Mouse (Mus musculus): ENCODE measurements around the gene Olfr1511. TPM values are rescaled to one million over a fixed set of nuclear protein-coding genes. Genes with fewer than 3 reads are reported as not detected.
"Not testable (repeated sequence)": the region's sequence is repeated elsewhere in the genome, so short reads cannot be mapped to it uniquely, and the experiment has no call there.

Gene Olfr1511
- total and polyA plus RNA-seq, 3 experiments: not detected

- Histone ChIP-seq H3K9ac (ENCODE audit: insufficient read depth, low read depth) (no peak within 1 kb of the TSS), H3K27me3 (replicated peaks) (no peaks in the 10 kb centered on the region), H3K4me3 (replicated peaks in 1 of 3; ENCODE audit: low read depth in 2 of 3, low read length in 2 of 3, poor library complexity in 1 of 3) (no peak within 1 kb of the TSS), H3K36me3 (replicated peaks in 1 of 2; ENCODE audit: control insufficient read depth in 1 of 2, insufficient read depth in 1 of 2, low read length in 1 of 2) (no peaks in the 10 kb centered on the region), H3K9me3 (replicated peaks; ENCODE audit: low read length) (no peaks in the 10 kb centered on the region), H3K4me1 (ENCODE audit: control insufficient read depth in 1 of 2, insufficient read depth in 2 of 2) (peaks cover 0 to 2% of the 10 kb centered on the region in 2 experiments; a peak in 1 of 4 replicates), H3K27ac (ENCODE audit: insufficient read depth, low read depth) (no peak within 1 kb of the TSS), H3K79me2 (replicated peaks; ENCODE audit: control insufficient read depth, extremely low read depth, insufficient read depth, poor library complexity, severe bottlenecking) (no peaks in the 10 kb centered on the region), H3K4me2 (ENCODE audit: insufficient read depth, low read depth, poor library complexity, severe bottlenecking) (no peak within 1 kb of the TSS)
- TF ChIP-seq GABPA (IDR thresholded peaks at IDR 0.05; ENCODE audit: insufficient replicate concordance, low read depth, low read length) (no peak), CHD2 (IDR thresholded peaks at IDR 0.05; ENCODE audit: low read length) (no peak), ZMIZ1 (IDR thresholded peaks at IDR 0.05; ENCODE audit: low read depth, low read length) (no peak), MAFK (IDR thresholded peaks at IDR 0.05; ENCODE audit: insufficient replicate concordance, low read length) (no peak), CHD1 (IDR thresholded peaks at IDR 0.05; ENCODE audit: low read depth, low read length) (no peak), NRF1 (IDR thresholded peaks at IDR 0.05; ENCODE audit: low read depth, low read length) (no peak), KAT2A (IDR thresholded peaks at IDR 0.05; ENCODE audit: insufficient replicate concordance, low read length) (no peak), MAZ (IDR thresholded peaks at IDR 0.05; ENCODE audit: low read depth, low read length) (no peak), HCFC1 (IDR thresholded peaks at IDR 0.05; ENCODE audit: low read depth, low read length) (no peak), TCF12 (IDR thresholded peaks at IDR 0.05; ENCODE audit: low read depth, low read length) (no peak), EP300 (IDR thresholded peaks at IDR 0.05; ENCODE audit: low read length) (no peak)
- in situ Hi-C loops (cut with MboI; ENCODE audit: low pct_ligation_motif_present, low pct_unique_long_range_greater_than_20kb, low sequenced_read_pairs) (no loop called here), dilution Hi-C loops (cut with MboI; ENCODE audit: extremely low pct_ligation_motif_present, extremely low pct_unique_long_range_greater_than_20kb, low sequenced_read_pairs) (no loop called here)
- no peak for DNase-seq (ENCODE audit: extremely low read depth)
Observed at GRCm38 (mm10) chr14:52414273-52414672, 17.1 kb upstream of the Olfr1511 start, which contains the start of gene Olfr1510. Olfr1510 (minus strand) TSS chr14:52414373.

GRCm38 (mm10) chr14:52410142-52410919 lies 13.2 kb upstream of the Olfr1511 start:
- H3K79me2 ChIP-seq (replicated peaks; ENCODE audit: control insufficient read depth, extremely low read depth, insufficient read depth, poor library complexity, severe bottlenecking); H3K9ac ChIP-seq (ENCODE audit: insufficient read depth, low read depth); H3K9me3 ChIP-seq (replicated peaks; ENCODE audit: low read length); H3K27ac ChIP-seq (ENCODE audit: insufficient read depth, low read depth); H3K36me3 ChIP-seq (replicated peaks in 1 of 2; ENCODE audit: control insufficient read depth in 1 of 2, insufficient read depth in 1 of 2, low read length in 1 of 2); dilution Hi-C loops (cut with MboI; ENCODE audit: extremely low pct_ligation_motif_present, extremely low pct_unique_long_range_greater_than_20kb, low sequenced_read_pairs); H3K4me2 ChIP-seq (ENCODE audit: insufficient read depth, low read depth, poor library complexity, severe bottlenecking); in situ Hi-C loops (cut with MboI; ENCODE audit: low pct_ligation_motif_present, low pct_unique_long_range_greater_than_20kb, low sequenced_read_pairs); H3K4me3 ChIP-seq (replicated peaks in 1 of 3; ENCODE audit: low read depth in 2 of 3, low read length in 2 of 3, poor library complexity in 1 of 3); H3K4me1 ChIP-seq (ENCODE audit: control insufficient read depth in 1 of 2, insufficient read depth in 2 of 2); H3K27me3 ChIP-seq (replicated peaks); DNase-seq (ENCODE audit: extremely low read depth): not testable (repeated sequence)

DNA sequence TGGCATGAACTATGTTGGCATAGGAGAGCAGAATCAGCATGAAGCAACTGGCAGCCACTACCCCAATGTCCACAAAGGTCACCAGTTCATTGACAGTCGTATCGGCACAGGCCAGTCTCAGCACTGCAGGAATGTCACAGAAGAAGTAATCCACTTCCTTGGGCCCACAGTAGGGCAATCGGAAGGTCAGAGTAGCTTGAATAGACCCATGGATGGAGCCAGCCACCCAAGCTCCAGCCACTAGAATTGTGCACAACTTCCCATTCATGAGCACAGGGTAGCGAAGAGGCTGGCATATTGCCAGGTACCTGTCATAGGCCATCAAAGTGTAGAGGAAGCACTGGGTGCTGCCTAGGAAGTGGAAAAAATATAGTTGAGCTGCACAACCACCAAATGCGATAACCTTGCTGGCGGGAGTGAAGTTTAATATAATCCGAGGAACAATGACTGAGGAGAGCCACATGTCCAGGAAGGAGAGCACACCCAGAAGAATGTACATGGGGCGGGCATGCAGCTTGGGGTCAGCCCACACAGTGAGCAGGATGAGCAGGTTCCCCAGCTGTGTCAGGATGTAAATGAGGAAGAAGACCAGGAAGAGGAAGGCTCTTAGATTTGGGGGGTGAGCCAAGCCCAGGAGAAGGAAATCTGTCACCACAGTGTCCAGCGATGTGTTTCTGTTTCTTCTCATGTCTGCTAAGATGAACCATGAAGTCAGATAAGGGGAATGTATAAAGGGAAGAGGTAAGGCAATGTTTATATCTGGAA lies 6.9 kb downstream of the Olfr1511 start:
- H3K4me2 ChIP-seq (ENCODE audit: insufficient read depth, low read depth, poor library complexity, severe bottlenecking); H3K79me2 ChIP-seq (replicated peaks; ENCODE audit: control insufficient read depth, extremely low read depth, insufficient read depth, poor library complexity, severe bottlenecking); H3K36me3 ChIP-seq (replicated peaks in 1 of 2; ENCODE audit: control insufficient read depth in 1 of 2, insufficient read depth in 1 of 2, low read length in 1 of 2); H3K4me3 ChIP-seq (replicated peaks in 1 of 3; ENCODE audit: low read depth in 2 of 3, low read length in 2 of 3, poor library complexity in 1 of 3); H3K27me3 ChIP-seq (replicated peaks); H3K4me1 ChIP-seq (ENCODE audit: control insufficient read depth in 1 of 2, insufficient read depth in 2 of 2); H3K27ac ChIP-seq (ENCODE audit: insufficient read depth, low read depth); dilution Hi-C loops (cut with MboI; ENCODE audit: extremely low pct_ligation_motif_present, extremely low pct_unique_long_range_greater_than_20kb, low sequenced_read_pairs); in situ Hi-C loops (cut with MboI; ENCODE audit: low pct_ligation_motif_present, low pct_unique_long_range_greater_than_20kb, low sequenced_read_pairs); DNase-seq (ENCODE audit: extremely low read depth); H3K9me3 ChIP-seq (replicated peaks; ENCODE audit: low read length); H3K9ac ChIP-seq (ENCODE audit: insufficient read depth, low read depth): not testable (repeated sequence)

All from CH12.LX (cell line).